Mouse (Mus musculus): ENCODE data around the gene Sat1.

Sat1 gene

DNA sequence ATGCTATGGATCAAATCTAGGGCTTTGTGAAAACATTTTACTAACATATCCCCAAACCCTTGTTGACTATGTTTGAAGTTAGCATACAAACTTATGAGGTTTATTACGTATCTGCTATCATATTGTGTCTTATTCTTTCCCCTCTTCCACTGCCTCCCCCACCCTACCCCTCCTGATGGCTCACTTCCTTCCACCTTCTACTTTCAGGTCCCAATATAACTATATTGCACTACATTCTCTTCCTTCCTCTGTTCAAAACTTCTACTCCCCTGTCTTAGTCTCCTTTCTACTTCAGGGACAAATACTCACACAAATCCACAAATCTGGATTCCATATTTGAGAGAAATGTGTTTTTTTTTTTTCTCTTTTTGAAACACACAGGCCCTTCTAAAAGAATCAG, 52.7 kb downstream of the Sat1 start:
- no peak for DNase-seq

Data from right cerebral cortex, postnatal 14 days (tissue).